Mouse (Mus musculus): ENCODE results near the gene Trnau1ap. TPM values are rescaled to one million over a fixed set of nuclear protein-coding genes. Genes with fewer than 3 reads are reported as not detected.

Gene Trnau1ap
- total and polyA plus RNA-seq, 2 experiments from 2014 or later = 55.2 to 56.9 TPM

DNA sequence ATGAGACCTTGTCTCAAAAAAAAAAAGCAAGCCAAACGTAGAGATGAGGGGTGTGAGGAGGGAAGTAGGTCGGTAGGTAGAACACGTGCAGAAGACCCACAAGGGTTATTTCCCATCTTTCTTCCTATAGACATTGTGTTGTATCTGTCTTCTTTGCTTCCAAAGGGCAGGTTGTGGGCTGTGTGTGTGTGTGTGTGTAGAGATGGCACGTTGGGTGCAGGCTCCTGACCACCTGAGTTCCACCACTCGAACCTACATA is 67.1 kb downstream of the Trnau1ap start:
- 77% methylated on average over 5 of the region's 5 CpGs for WGBS
- peak overlapping the region; percentile 87; the same call in 1 of the 2 replicates for H3K4me2 ChIP-seq (ENCODE audit: low read depth, low read length, poor library complexity, severe bottlenecking)
- H3K4me1 ChIP-seq (ENCODE audit: insufficient read depth, low read length) = 0 out of 2 replicates have a peak, but pooled peaks cover 2% of the 10 kb centered on the region
- H3K36me3 ChIP-seq (ENCODE audit: insufficient read depth, low read length) = no peaks in the 10 kb centered on the region
- H3K9me3 ChIP-seq (ENCODE audit: low read length) = no peaks in the 10 kb centered on the region
- no peaks in the 10 kb centered on the region for H3K27me3 ChIP-seq (ENCODE audit: insufficient read depth, low read length)
- H3K9ac ChIP-seq (replicated peaks; ENCODE audit: low read length, poor library complexity, severe bottlenecking) = no peak overlapping the region
- DNase-seq (ENCODE audit: low spot score) (no peak), ATAC-seq (ENCODE audit: low FRiP score) (no peak)
- no peak for TF ChIP-seq CTCF (IDR thresholded peaks at IDR 0.05)
- H3K27ac ChIP-seq (ENCODE audit: low read depth, low read length) = no peak overlapping the region
- no peak overlapping the region for H3K4me3 ChIP-seq (ENCODE audit: low read depth, low read length)

Other genes with a start within 250 kb of the Trnau1ap start
- 2.2 and 2.6 TPM in 2 replicates for gene Oprd1, start 185.1 kb downstream of the Trnau1ap start, total RNA-seq (2014; rRNA removed)
- 0.65 and 0.79 TPM in 2 replicates for gene Oprd1, start 185.1 kb downstream of the Trnau1ap start, polyA plus RNA-seq (2015; fragmentation: Nextera tagmentation; extraction: Ambion mirVana)
- 53.5 and 62.7 TPM in 2 replicates for gene Ythdf2, start 117.2 kb downstream of the Trnau1ap start, total RNA-seq (2014; rRNA removed)
- gene Ythdf2, start 117.2 kb downstream of the Trnau1ap start, polyA plus RNA-seq (2015; fragmentation: Nextera tagmentation; extraction: Ambion mirVana) = 96.7 and 117 TPM in 2 replicates
- gene Gmeb1, start 67.9 kb downstream of the Trnau1ap start, total RNA-seq (2014; rRNA removed) = 10.6 and 21.0 TPM in 2 replicates
- 28.8 and 30.5 TPM in 2 replicates for gene Gmeb1, start 67.9 kb downstream of the Trnau1ap start, polyA plus RNA-seq (2015; fragmentation: Nextera tagmentation; extraction: Ambion mirVana)
- 9.0 and 19.8 TPM in 2 replicates for gene Taf12, start 55.2 kb downstream of the Trnau1ap start, total RNA-seq (2014; rRNA removed)
- 30.3 and 33.1 TPM in 2 replicates for gene Taf12, start 55.2 kb downstream of the Trnau1ap start, polyA plus RNA-seq (2015; fragmentation: Nextera tagmentation; extraction: Ambion mirVana)
- 0.38 and 3.3 TPM in 2 replicates for gene Rab42, start 26.2 kb downstream of the Trnau1ap start, total RNA-seq (2014; rRNA removed)
- gene Rab42, start 26.2 kb downstream of the Trnau1ap start, polyA plus RNA-seq (2015; fragmentation: Nextera tagmentation; extraction: Ambion mirVana) = 4.2 and 4.3 TPM in 2 replicates
- 18.7 and 23.4 TPM in 2 replicates for gene Rcc1, start 24.1 kb upstream of the Trnau1ap start, total RNA-seq (2014; rRNA removed)
- gene Rcc1, start 24.1 kb upstream of the Trnau1ap start, polyA plus RNA-seq (2015; fragmentation: Nextera tagmentation; extraction: Ambion mirVana) = 21.7 and 21.9 TPM in 2 replicates
- 3.8 and 4.8 TPM in 2 replicates for gene Phactr4, start 93.0 kb upstream of the Trnau1ap start, total RNA-seq (2014; rRNA removed)
- gene Phactr4, start 93.0 kb upstream of the Trnau1ap start, polyA plus RNA-seq (2015; fragmentation: Nextera tagmentation; extraction: Ambion mirVana) = 4.8 and 4.9 TPM in 2 replicates
- gene Med18, start 134.4 kb upstream of the Trnau1ap start, total RNA-seq (2014; rRNA removed) = 14.3 and 17.5 TPM in 2 replicates
- 13.0 and 13.1 TPM in 2 replicates for gene Med18, start 134.4 kb upstream of the Trnau1ap start, polyA plus RNA-seq (2015; fragmentation: Nextera tagmentation; extraction: Ambion mirVana)
- gene Sesn2, start 181.0 kb upstream of the Trnau1ap start, total RNA-seq (2014; rRNA removed) = 21.4 and 21.6 TPM in 2 replicates
- 17.7 and 18.2 TPM in 2 replicates for gene Sesn2, start 181.0 kb upstream of the Trnau1ap start, polyA plus RNA-seq (2015; fragmentation: Nextera tagmentation; extraction: Ambion mirVana)
- gene Atpif1, start 204.1 kb upstream of the Trnau1ap start, total RNA-seq (2014; rRNA removed) = 800 and 923 TPM in 2 replicates
- 1,645 and 1,681 TPM in 2 replicates for gene Atpif1, start 204.1 kb upstream of the Trnau1ap start, polyA plus RNA-seq (2015; fragmentation: Nextera tagmentation; extraction: Ambion mirVana)
- 89.1 and 101 TPM in 2 replicates for gene Dnajc8, start 206.0 kb upstream of the Trnau1ap start, total RNA-seq (2014; rRNA removed)
- 168 and 169 TPM in 2 replicates for gene Dnajc8, start 206.0 kb upstream of the Trnau1ap start, polyA plus RNA-seq (2015; fragmentation: Nextera tagmentation; extraction: Ambion mirVana)
- gene Ptafr, start 234.5 kb upstream of the Trnau1ap start, total RNA-seq (2014; rRNA removed) = 0.66 and 1.1 TPM in 2 replicates
- 0.26 and 0.56 TPM in 2 replicates for gene Ptafr, start 234.5 kb upstream of the Trnau1ap start, polyA plus RNA-seq (2015; fragmentation: Nextera tagmentation; extraction: Ambion mirVana)